Mouse (Mus musculus): ENCODE data around the gene Sdad1.

The Sdad1 gene

DNA sequence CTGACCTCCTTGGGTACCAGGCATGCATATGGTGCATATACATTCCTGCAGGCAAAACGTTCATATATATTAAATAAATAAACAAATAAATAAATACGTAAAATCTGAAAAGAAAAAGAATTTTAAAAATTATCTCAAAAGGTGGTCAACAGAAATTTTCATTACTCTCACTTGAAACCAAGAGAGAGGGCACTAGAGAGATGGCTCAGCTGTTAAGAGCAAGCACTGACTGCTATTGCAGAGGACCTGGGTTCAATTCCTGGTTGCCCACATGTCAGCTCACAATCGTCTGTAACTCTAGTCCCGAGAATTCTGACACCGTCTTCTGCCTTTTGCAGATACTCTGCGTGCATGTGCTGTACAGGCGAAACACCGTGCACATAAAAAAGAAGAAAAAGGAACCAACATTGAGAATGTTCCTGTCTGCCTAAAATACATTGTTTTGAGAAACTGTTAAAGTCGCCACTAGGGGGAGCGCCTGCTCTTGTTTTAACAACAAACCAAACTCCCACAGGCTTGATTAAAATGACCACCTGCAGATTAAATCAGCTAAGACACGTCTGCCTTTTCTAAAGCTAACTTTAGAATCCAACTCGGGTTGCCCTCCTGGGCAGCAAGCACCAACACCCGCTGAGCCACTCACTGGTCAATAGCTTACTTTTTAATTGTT lies 1.9 kb upstream of the Sdad1 start:
- DNase-seq: peak; percentile 94

GRCm38 (mm10) chr5:92304291-92304690 lies 6.0 kb downstream of the Sdad1 start:
- peak; percentile 66 for DNase-seq

DNA sequence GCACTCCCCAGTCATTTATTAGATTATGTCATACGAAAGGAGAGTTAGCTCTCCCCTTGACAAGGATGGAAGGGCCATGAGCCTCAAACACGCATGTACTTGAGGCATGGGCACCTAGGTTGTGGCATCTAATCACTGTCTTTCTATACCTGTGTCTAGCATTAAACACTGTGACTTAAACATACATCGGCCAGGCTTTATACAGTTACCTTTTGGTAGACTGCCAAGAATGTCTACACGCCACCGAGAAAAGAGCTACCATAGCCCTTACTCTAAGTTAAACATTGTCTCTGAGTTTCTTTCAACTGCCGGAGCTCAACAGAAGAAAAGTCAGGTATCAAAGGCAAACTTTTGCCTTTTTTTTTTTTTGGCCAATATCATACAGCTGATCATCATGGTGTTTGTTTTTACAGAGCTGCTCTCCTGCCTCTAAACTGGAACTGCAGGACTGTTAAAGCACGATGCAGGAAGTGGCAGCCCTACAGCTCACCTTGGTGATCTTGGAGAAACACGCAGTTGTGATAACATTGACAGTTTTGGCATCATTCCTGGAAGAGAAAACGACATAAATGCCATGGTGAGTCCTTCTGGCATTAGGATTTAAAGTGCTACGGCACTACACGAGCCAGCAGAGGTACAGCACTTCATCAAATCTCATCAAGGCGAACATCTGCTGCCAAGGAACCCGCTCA lies 8.0 kb downstream of the Sdad1 start:
- peak; percentile 82 for DNase-seq

- no peak for DNase-seq
Measured at GRCm38 (mm10) chr5:92294525-92294924, 15.8 kb downstream of the Sdad1 start.

- DNase-seq: no peak
Measured at GRCm38 (mm10) chr5:92291652-92292414, 18.4 kb downstream of the Sdad1 start.

GRCm38 (mm10) chr5:92287840-92288239 lies 22.4 kb downstream of the Sdad1 start:
- peak; percentile 72 for DNase-seq

DNA sequence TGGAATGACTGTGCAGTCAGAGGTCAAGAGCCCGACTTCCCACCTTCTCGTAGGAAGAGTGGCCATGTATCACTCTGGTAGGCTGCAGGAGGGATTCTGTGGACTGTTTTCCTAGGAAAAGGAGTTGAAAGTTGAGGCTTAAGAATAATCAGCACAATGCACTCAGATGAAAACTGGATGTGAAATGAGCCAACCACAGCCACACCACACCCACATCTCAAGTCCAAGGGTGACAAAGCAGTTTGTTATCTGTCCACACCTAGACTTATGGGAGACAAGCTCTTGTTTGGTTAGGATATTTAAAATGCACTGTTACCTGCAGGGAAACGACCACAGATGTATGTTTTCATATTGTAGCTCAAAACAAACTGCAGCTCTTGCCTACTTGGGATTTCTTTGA lies 27.2 kb downstream of the Sdad1 start:
- DNase-seq: peak; percentile 49

- DNase-seq: peak; percentile 88
Measured at GRCm38 (mm10) chr5:92282571-92282970, 27.7 kb downstream of the Sdad1 start.

GRCm38 (mm10) chr5:92278942-92279537 lies 31.2 kb downstream of the Sdad1 start:
- DNase-seq: peak; percentile 96

DNA sequence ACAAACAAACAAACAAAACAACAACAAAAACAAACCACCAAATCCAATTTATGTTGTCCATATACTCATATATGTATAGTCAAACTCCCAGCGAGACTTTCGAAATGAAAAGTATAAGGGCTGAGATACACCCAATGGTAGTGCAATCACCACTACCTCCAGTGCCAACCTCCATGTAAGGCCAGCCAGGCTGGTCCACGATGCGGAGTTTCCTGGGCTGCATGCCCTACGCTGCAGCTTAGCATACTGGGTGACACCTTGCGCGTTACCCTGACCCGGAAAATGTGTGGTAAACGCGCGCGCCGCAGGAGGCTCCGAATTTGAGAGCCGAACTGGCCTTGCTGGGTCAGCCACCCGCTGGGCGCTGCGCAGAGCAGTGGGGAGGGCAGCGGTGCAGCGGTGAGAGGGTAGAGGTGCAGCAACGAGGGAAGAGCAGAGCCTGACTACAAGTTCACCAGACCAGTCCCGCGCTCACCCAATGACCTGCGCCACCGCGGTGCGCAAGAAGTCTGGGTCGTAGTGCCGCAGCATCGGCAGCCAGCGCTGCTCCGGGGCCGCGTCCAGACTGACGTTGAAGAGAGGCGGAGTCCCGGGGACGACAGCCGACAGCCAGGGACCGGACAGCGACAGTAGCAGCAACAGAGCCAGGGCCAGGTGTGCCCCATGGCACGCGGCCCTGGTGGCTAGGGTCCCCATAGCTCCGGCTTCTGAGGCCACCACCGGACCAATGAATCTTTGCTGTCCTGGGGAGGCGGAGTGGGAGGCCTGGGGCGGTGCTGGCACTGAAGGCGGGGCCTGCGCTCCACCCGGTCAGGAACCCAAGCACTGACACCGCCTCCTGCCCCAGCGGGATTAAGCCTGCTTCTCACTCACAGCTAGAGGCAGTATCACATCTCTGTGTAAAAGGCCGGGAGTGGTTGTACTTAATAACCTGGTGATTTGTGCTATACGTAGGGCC lies 32.6 kb downstream of the Sdad1 start, which contains the start of gene Naaa:
TSS of gene Naaa (minus strand) at position 734 of the 958 bp plus-strand sequence.
- DNase-seq: peak; percentile 99

- no peak for DNase-seq
Measured at GRCm38 (mm10) chr5:92270496-92270895, 39.8 kb downstream of the Sdad1 start.

DNA sequence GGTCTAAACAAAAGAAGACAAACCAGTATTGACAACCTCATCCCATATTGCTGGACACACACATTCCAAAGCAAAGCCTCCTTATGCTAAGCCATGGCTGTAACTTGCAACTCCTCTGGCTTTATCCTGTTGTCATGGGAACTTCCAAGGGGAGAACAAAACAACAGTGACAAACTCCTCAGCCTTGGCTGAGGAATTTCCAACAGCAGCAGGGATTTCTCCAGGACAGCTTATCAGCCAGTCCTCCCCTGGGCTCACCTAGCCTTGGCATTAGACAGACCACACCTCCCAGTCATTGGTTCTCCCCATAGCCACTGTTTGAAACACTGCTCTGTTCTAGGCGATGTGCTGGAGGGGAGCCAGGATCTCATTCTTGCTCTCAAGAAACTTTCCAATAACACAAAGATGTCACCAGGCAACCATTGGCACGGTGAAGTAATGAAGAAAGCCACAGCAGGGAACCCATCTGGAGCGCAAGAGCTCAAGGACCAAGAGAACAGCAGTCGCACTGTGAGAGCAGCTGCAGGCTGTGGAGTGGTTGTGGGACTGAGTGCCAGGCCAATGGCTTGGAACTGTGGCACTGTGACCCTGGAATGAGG lies 46.4 kb downstream of the Sdad1 start:
- peak; percentile 97 for DNase-seq

DNA sequence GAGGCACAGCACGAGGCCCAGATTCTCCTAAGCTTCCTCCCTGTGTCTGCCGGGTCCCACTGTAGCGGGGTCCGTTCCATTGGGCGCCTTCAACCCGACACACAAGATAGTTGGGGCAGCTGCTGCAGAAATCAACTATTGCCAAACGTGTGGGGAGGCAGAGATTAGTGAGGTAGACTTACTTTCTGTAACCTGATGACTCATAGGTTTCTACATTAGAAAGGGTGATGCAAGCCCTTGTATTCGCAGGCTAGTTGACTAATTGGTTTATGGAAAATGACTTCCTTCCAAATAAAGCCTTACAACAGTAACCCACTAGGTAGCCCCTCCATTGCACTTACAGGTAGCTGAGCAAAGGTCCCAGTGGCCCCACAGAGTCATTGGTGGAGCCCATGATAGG lies 47.6 kb downstream of the Sdad1 start:
- DNase-seq: no peak

DNA sequence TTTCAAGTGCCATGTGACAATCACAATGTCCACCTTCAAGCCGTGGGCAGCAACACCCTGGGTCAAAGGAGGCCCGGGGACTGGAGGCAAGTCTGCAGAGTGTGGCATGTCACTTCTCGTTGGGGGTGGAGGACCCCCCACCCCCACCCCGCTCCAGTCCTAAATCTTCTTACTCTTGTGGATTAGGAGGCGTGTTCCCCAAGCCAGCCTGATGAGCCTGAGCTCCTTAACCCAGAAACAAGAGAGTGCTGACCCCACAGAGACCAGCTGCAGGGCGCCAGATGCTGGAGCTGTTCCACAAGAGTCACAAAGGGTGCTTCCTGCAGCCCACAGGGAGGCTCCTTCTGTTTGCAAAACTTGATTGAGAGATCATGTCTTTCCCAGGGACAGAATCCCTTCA lies 54.1 kb downstream of the Sdad1 start, which contains the start of gene Ppef2:
TSS of gene Ppef2 (minus strand) at position 61 of the 400 bp plus-strand sequence.
- no peak for DNase-seq

DNA sequence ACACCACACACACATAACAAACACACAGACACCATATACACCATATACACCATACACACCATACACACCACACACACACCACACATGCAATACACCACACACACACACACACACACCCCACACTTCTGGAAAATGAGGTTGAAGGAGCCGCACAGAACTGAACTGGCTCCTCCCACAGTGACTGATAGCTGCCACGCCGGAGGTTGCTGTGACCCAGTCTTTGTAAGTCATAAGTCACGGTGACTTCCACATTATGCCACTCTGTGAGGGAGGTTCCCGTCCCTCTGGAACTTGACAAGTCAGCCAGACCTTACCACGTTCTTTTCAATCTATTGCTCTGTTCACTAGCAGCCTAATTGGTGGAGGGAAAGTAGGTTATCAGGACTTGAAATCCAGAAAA lies 55.8 kb downstream of the Sdad1 start:
- DNase-seq: no peak

DNA sequence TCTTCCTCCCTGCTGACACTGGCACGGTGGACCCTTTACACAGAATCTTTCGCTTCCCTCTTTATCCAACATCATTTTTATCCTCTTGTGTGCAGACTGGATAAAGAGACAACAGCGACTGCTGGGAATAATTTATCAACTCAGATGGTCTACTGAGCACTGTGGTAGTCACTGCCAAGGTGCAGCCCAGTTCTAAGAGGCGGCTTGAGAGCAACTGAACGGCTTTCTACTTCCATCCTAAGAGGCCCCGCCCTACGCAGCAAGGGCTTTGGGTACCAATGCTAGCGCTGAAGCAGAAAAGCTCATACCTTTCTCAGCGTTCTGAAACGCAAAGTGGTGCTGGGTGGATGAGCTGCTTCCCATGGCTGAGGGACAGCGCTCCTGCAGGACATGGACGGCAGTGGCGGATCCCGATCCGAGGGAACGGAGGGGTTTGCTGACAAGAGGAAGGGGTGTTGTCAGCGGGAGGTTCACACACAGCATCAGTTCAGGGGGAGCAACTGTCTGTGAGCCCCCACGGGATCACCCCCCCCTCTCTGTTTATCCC lies 57.4 kb downstream of the Sdad1 start:
- DNase-seq: no peak

GRCm38 (mm10) chr5:92252031-92252430 lies 58.2 kb downstream of the Sdad1 start:
- DNase-seq: no peak

DNA sequence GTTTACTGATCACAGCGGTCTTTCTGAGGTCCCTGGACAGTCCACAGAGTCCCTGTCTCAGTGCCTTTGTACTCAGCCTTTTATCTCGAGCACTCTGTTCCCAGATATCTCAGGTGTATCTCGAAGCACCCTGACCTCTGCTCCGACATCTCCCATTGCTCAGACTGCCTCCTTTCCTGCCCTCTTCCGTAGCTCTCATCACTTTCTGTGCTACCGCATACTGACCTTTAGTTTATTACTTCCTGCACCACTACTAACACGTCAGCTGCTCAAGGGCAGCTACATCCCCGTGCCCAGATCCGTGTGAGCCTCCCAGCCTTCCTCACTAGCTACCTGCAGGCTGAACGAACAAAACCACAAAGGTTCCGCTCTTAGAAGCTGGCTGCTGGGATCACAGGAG lies 61.7 kb downstream of the Sdad1 start:
- DNase-seq: no peak

DNA sequence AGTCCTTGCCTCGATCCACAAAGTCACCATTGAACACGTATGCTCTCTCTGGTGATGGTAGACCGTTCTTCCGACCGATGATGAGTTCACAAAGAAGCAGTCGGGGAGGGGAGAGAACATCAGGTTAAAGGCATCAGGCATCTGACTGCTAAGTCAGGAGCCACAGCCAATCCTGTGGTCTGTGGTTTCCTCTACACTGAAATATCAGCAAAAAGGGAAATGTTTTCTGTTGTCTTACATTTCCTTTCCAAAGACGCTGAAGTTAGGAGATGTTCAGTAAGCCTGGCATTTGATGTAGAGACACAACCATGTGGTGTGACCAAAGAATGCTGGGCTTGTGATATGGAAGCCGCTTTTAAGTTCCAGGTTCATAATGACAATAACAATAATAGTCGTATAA lies 64.8 kb downstream of the Sdad1 start:
- no peak for DNase-seq

- DNase-seq: no peak
Measured at GRCm38 (mm10) chr5:92244900-92245299, 65.4 kb downstream of the Sdad1 start.

DNA sequence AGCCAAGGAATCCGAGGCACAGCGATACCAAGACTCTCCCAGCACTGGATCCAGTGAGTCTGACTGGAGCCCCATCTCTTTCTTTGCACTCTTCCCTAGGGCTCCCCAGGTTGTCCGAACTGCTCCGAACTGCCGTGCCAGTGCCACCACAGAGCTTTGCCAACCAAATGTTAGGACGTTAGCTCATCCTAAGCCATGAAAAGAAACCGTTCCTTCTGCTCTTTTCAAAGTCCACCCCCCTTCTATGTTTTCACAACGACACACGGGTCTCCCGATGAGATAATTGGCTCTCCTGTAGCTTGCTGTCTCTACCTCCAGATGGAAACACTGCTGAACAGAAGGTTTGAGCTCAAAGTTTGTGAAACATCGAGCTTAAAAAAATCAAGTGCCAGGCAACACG lies 69.5 kb downstream of the Sdad1 start:
- DNase-seq: no peak
